Mouse (Mus musculus) thymus, adult 2 months (tissue): ENCODE results near the gene Clasp2.

Experiments used
- CTCF ChIP-seq: fragments of 200-500 bp; IDR thresholded peaks from 2 replicates; pipeline ENCODE4 v1.5.1; 2012; ENCODE audit warnings: mild to moderate bottlenecking, control low read depth, low read length, moderate library complexity, borderline replicate concordance; ENCODE audit not compliant: control insufficient read depth, poor library complexity, insufficient read depth; ENCODE audit errors: extremely low read depth
- POLR2A ChIP-seq: fragments of 200-500 bp; IDR thresholded peaks from 2 replicates; pipeline ENCODE4 v1.6.1; 2012; ENCODE audit warnings: mild to moderate bottlenecking, low read length, control low read depth, moderate library complexity; ENCODE audit not compliant: control insufficient read depth, poor library complexity, insufficient read depth; ENCODE audit errors: extremely low read depth

DNA sequence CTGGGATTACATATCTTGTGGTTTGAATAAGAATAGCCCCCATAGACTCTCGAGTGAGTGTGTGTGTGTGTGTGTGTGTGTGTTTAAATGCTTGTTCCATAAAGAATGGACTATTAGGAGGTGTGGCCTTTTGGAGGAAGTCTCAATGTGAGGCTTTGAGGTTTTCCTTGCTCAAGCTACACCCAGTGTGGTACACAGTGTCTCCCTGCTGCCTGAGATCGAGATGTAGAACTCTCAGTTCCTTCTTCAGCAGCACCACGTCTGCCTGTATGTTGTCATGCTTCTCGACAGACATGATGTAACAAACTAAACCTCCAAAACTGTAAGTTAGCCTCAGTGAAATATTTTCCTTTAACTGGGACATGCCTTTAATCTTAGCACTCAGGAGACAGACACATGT lies 187.3 kb downstream of the Clasp2 start:
- no peak for TF ChIP-seq CTCF
- TF ChIP-seq POLR2A, result no peak
